Mouse (Mus musculus): ENCODE results near the gene Gnl3l. TPM values are rescaled to one million over a fixed set of nuclear protein-coding genes. Genes with fewer than 3 reads are reported as not detected.

The Gnl3l gene
- polyA plus RNA-seq, 1 experiment, result 15.2 TPM

- no peaks in the 10 kb centered on the region for H3K79me2 ChIP-seq (ENCODE audit: control insufficient read depth, insufficient read depth)
- H3K27me3 ChIP-seq (ENCODE audit: control insufficient read depth, insufficient read depth, insufficient read length), result no peaks in the 10 kb centered on the region
- H3K4me2 ChIP-seq (ENCODE audit: low read depth), result no peak overlapping the region
- TF ChIP-seq MYOD1 (IDR thresholded peaks at IDR 0.05; ENCODE audit: control insufficient read depth in 1 of 3, insufficient read length in 2 of 3, low read depth in 2 of 3), result no peak
- H3ac ChIP-seq (ENCODE audit: control insufficient read depth, insufficient read length), result no peak overlapping the region
- no peaks in the 10 kb centered on the region for H3K36me3 ChIP-seq (ENCODE audit: control insufficient read depth, insufficient read depth)
- H3K4me3 ChIP-seq, result no peak overlapping the region
Measured at GRCm38 (mm10) chrX:151031400-151031799, 14.3 kb upstream of the Gnl3l start.

GRCm38 (mm10) chrX:151018798-151019197 is 1.7 kb upstream of the Gnl3l start:
- Histone ChIP-seq H3K27me3 (ENCODE audit: control insufficient read depth, insufficient read depth, insufficient read length) (no peaks in the 10 kb centered on the region), H3K36me3 (ENCODE audit: control insufficient read depth, insufficient read depth) (no peaks in the 10 kb centered on the region), H3K4me2 (ENCODE audit: low read depth) (no peak overlapping the region), H3K4me3 (no peak overlapping the region), H3K79me2 (ENCODE audit: control insufficient read depth, insufficient read depth) (peaks cover 9% of the 10 kb centered on the region), H3ac (ENCODE audit: control insufficient read depth, insufficient read length) (no peak overlapping the region)
- no peak for TF ChIP-seq SRF (IDR thresholded peaks at IDR 0.05; ENCODE audit: control insufficient read depth, insufficient read length, low read depth)
- TF ChIP-seq CEBPB (IDR thresholded peaks at IDR 0.05; ENCODE audit: insufficient read depth, poor library complexity, severe bottlenecking), result no peak
- no peak for TF ChIP-seq POLR2AphosphoS2 (IDR thresholded peaks at IDR 0.05; ENCODE audit: insufficient read length, low read depth)
- no peak for TF ChIP-seq POLR2A (IDR thresholded peaks at IDR 0.05; ENCODE audit: insufficient read length, low read depth)
- no peak for TF ChIP-seq TCF3 (IDR thresholded peaks at IDR 0.05; ENCODE audit: insufficient read length, low read depth)
- TF ChIP-seq MYOG (IDR thresholded peaks at IDR 0.05; ENCODE audit: control insufficient read depth in 1 of 3, insufficient read depth in 1 of 3, insufficient read length in 2 of 3, low read depth in 2 of 3), result no peak
- TF ChIP-seq E2F4 (IDR thresholded peaks at IDR 0.05; ENCODE audit: insufficient read depth), result no peak
- TF ChIP-seq MYOD1 (IDR thresholded peaks at IDR 0.05; ENCODE audit: control insufficient read depth in 1 of 3, insufficient read length in 2 of 3, low read depth in 2 of 3), result no peak

GRCm38 (mm10) chrX:151017897-151018296 is 775 bp upstream of the Gnl3l start:
- H3K4me3 ChIP-seq, result peak overlapping the region; percentile 54
- TF ChIP-seq MYOD1 (IDR thresholded peaks at IDR 0.05; ENCODE audit: control insufficient read depth in 1 of 3, insufficient read length in 2 of 3, low read depth in 2 of 3), result no peak
- no peak for TF ChIP-seq TCF12 (IDR thresholded peaks at IDR 0.05; ENCODE audit: insufficient read depth, poor library complexity, severe bottlenecking)
- no peak for TF ChIP-seq E2F4 (IDR thresholded peaks at IDR 0.05; ENCODE audit: insufficient read depth)
- TF ChIP-seq MAX (IDR thresholded peaks at IDR 0.05; ENCODE audit: low read depth), result no peak
- no peak for TF ChIP-seq MYOG (IDR thresholded peaks at IDR 0.05; ENCODE audit: control insufficient read depth in 1 of 3, insufficient read depth in 1 of 3, insufficient read length in 2 of 3, low read depth in 2 of 3)
- no peak for TF ChIP-seq SRF (IDR thresholded peaks at IDR 0.05; ENCODE audit: control insufficient read depth, insufficient read length, low read depth)
- TF ChIP-seq USF1 (IDR thresholded peaks at IDR 0.05; ENCODE audit: low read depth), result no peak
- TF ChIP-seq CEBPB (IDR thresholded peaks at IDR 0.05; ENCODE audit: insufficient read depth, poor library complexity, severe bottlenecking), result no peak
- TF ChIP-seq POLR2A (IDR thresholded peaks at IDR 0.05; ENCODE audit: insufficient read length, low read depth), result no peak
- TF ChIP-seq POLR2AphosphoS2 (IDR thresholded peaks at IDR 0.05; ENCODE audit: insufficient read length, low read depth), result no peak
- TF ChIP-seq REST (IDR thresholded peaks at IDR 0.05; ENCODE audit: insufficient read depth, insufficient read length), result no peak
- no peak for TF ChIP-seq TCF3 (IDR thresholded peaks at IDR 0.05; ENCODE audit: insufficient read length, low read depth)
- H3K79me2 ChIP-seq (ENCODE audit: control insufficient read depth, insufficient read depth), result peaks cover 9% of the 10 kb centered on the region
- no peaks in the 10 kb centered on the region for H3K36me3 ChIP-seq (ENCODE audit: control insufficient read depth, insufficient read depth)
- no peaks in the 10 kb centered on the region for H3K27me3 ChIP-seq (ENCODE audit: control insufficient read depth, insufficient read depth, insufficient read length)
- peak overlapping the region; percentile 72 for H3K4me2 ChIP-seq (ENCODE audit: low read depth)
- H3ac ChIP-seq (ENCODE audit: control insufficient read depth, insufficient read length), result no peak overlapping the region

GRCm38 (mm10) chrX:150996775-150997174 is 20.3 kb downstream of the Gnl3l start:
- H3K27me3 ChIP-seq (ENCODE audit: control insufficient read depth, insufficient read depth, insufficient read length), result no peaks in the 10 kb centered on the region
- TF ChIP-seq TCF3 (IDR thresholded peaks at IDR 0.05; ENCODE audit: insufficient read length, low read depth) (no peak), MYOD1 (IDR thresholded peaks at IDR 0.05; ENCODE audit: control insufficient read depth in 1 of 3, insufficient read length in 2 of 3, low read depth in 2 of 3) (no peak), SRF (IDR thresholded peaks at IDR 0.05; ENCODE audit: control insufficient read depth, insufficient read length, low read depth) (no peak), POLR2AphosphoS2 (IDR thresholded peaks at IDR 0.05; ENCODE audit: insufficient read length, low read depth) (no peak), USF1 (IDR thresholded peaks at IDR 0.05; ENCODE audit: low read depth) (no peak), CEBPB (IDR thresholded peaks at IDR 0.05; ENCODE audit: insufficient read depth, poor library complexity, severe bottlenecking) (no peak), TCF12 (IDR thresholded peaks at IDR 0.05; ENCODE audit: insufficient read depth, poor library complexity, severe bottlenecking) (no peak), MAX (IDR thresholded peaks at IDR 0.05; ENCODE audit: low read depth) (no peak), REST (IDR thresholded peaks at IDR 0.05; ENCODE audit: insufficient read depth, insufficient read length) (no peak), E2F4 (IDR thresholded peaks at IDR 0.05; ENCODE audit: insufficient read depth) (no peak), MYOG (IDR thresholded peaks at IDR 0.05; ENCODE audit: control insufficient read depth in 1 of 3, insufficient read depth in 1 of 3, insufficient read length in 2 of 3, low read depth in 2 of 3) (no peak), POLR2A (IDR thresholded peaks at IDR 0.05; ENCODE audit: insufficient read length, low read depth) (no peak)
- no peaks in the 10 kb centered on the region for H3K36me3 ChIP-seq (ENCODE audit: control insufficient read depth, insufficient read depth)
- H3K4me2 ChIP-seq (ENCODE audit: low read depth), result no peak overlapping the region
- no peak overlapping the region for H3K4me3 ChIP-seq
- no peaks in the 10 kb centered on the region for H3K79me2 ChIP-seq (ENCODE audit: control insufficient read depth, insufficient read depth)
- H3ac ChIP-seq (ENCODE audit: control insufficient read depth, insufficient read length), result no peak overlapping the region

- Histone ChIP-seq H3K27me3 (ENCODE audit: control insufficient read depth, insufficient read depth, insufficient read length) (no peaks in the 10 kb centered on the region), H3K36me3 (ENCODE audit: control insufficient read depth, insufficient read depth) (peaks cover 5% of the 10 kb centered on the region), H3K4me2 (ENCODE audit: low read depth) (no peak overlapping the region), H3ac (ENCODE audit: control insufficient read depth, insufficient read length) (no peak overlapping the region), H3K79me2 (ENCODE audit: control insufficient read depth, insufficient read depth) (no peaks in the 10 kb centered on the region), H3K4me3 (no peak overlapping the region)
- no peak for TF ChIP-seq MAX (IDR thresholded peaks at IDR 0.05; ENCODE audit: low read depth)
- TF ChIP-seq E2F4 (IDR thresholded peaks at IDR 0.05; ENCODE audit: insufficient read depth), result no peak
- TF ChIP-seq MYOG (IDR thresholded peaks at IDR 0.05; ENCODE audit: control insufficient read depth in 1 of 3, insufficient read depth in 1 of 3, insufficient read length in 2 of 3, low read depth in 2 of 3), result no peak
- no peak for TF ChIP-seq POLR2A (IDR thresholded peaks at IDR 0.05; ENCODE audit: insufficient read length, low read depth)
- no peak for TF ChIP-seq TCF12 (IDR thresholded peaks at IDR 0.05; ENCODE audit: insufficient read depth, poor library complexity, severe bottlenecking)
- TF ChIP-seq TCF3 (IDR thresholded peaks at IDR 0.05; ENCODE audit: insufficient read length, low read depth), result no peak
- no peak for TF ChIP-seq USF1 (IDR thresholded peaks at IDR 0.05; ENCODE audit: low read depth)
- no peak for TF ChIP-seq REST (IDR thresholded peaks at IDR 0.05; ENCODE audit: insufficient read depth, insufficient read length)
- TF ChIP-seq POLR2AphosphoS2 (IDR thresholded peaks at IDR 0.05; ENCODE audit: insufficient read length, low read depth), result no peak
- no peak for TF ChIP-seq MYOD1 (IDR thresholded peaks at IDR 0.05; ENCODE audit: control insufficient read depth in 1 of 3, insufficient read length in 2 of 3, low read depth in 2 of 3)
Measured at GRCm38 (mm10) chrX:150981621-150982020, 35.5 kb downstream of the Gnl3l start.
